Mouse (Mus musculus) midbrain, embryonic 13.5 days (tissue): ENCODE results near the gene Creb3l2. TPM values are rescaled to one million over a fixed set of nuclear protein-coding genes. Genes with fewer than 3 reads are reported as not detected.

Source experiments
- ATAC-seq: fragments of 200-750 bp; cut with Nextera tagmentation; 2 replicates; pipeline ENCODE4 v1.8.0; 2017; ENCODE audit warnings: mild to moderate bottlenecking, moderate TSS enrichment, moderate library complexity
- H3K27ac ChIP-seq: fragments of 300-500 bp; sonication (generic); 2 replicates; pipeline ENCODE4 v1.5.1; 2015; ENCODE audit warnings: inconsistent platforms, mild to moderate bottlenecking, moderate library complexity
- H3K27me3 ChIP-seq: fragments of 300-500 bp; sonication (generic); 2 replicates; pipeline ENCODE4 v1.6.1; 2015; ENCODE audit warnings: mild to moderate bottlenecking, inconsistent platforms
- H3K36me3 ChIP-seq: fragments of 300-500 bp; sonication (generic); 2 replicates; pipeline ENCODE4 v1.6.1; 2015; ENCODE audit warnings: mild to moderate bottlenecking, inconsistent platforms
- H3K4me1 ChIP-seq: fragments of 300-500 bp; sonication (generic); replicated peaks from 2 replicates; pipeline ENCODE4 v1.6.1; 2015; ENCODE audit warnings: inconsistent platforms
- H3K4me2 ChIP-seq: fragments of 300-500 bp; sonication (generic); replicated peaks from 2 replicates; pipeline ENCODE4 v1.6.1; 2015; ENCODE audit warnings: moderate library complexity, mild to moderate bottlenecking, inconsistent platforms
- H3K4me3 ChIP-seq: fragments of 300-500 bp; sonication (generic); replicated peaks from 2 replicates; pipeline ENCODE4 v1.5.1; 2015; ENCODE audit warnings: mild to moderate bottlenecking, inconsistent platforms
- H3K9ac ChIP-seq: fragments of 300-500 bp; sonication (generic); replicated peaks from 2 replicates; pipeline ENCODE4 v1.6.1; 2015; ENCODE audit warnings: mild to moderate bottlenecking, inconsistent platforms
- H3K9me3 ChIP-seq: fragments of 300-500 bp; sonication (generic); 2 replicates; pipeline ENCODE4 v1.6.1; 2016; ENCODE audit warnings: mild to moderate bottlenecking, inconsistent platforms
- whole genome bisulfite sequencing: fragments of 180-500 bp; shearing (Covaris S2); methylation state at CpG from one replicate; pipeline ENCODE4 v1.1.7; 2015; 5-methylcytosine and 5-hydroxymethylcytosine counted together
- polyA plus RNA-seq: library from polyadenylated mRNA; unstranded; fragments of >200 nt; fragmentation: Nextera tagmentation; extraction: Ambion mirVana; gene quantifications from 2 replicates; pipeline ENCODE4 v1.2.1, GENCODE M21; 2015

Gene Creb3l2
- polyA plus RNA-seq, 1 experiment from 2014 or later = 3.3 TPM

- no peak overlapping the region for H3K27ac ChIP-seq
- H3K27me3 ChIP-seq = peaks cover 11% of the 10 kb centered on the region
- 87% methylated on average over 1 of the region's 1 CpGs for WGBS
- no peak overlapping the region for H3K4me3 ChIP-seq
- no peak overlapping the region for H3K4me2 ChIP-seq
- no peak overlapping the region for H3K9ac ChIP-seq
- H3K9me3 ChIP-seq = no peaks in the 10 kb centered on the region
- H3K4me1 ChIP-seq = no peaks in the 10 kb centered on the region
- H3K36me3 ChIP-seq = no peaks in the 10 kb centered on the region
- no peak for ATAC-seq
Observed at GRCm38 (mm10) chr6:37306616-37307015, 135.3 kb downstream of the Creb3l2 start.

GRCm38 (mm10) chr6:37300492-37300891 is 141.5 kb downstream of the Creb3l2 start:
- Histone ChIP-seq H3K4me2 (peak overlapping the region; percentile 87), H3K36me3 (no peaks in the 10 kb centered on the region), H3K4me1 (peaks cover 46% of the 10 kb centered on the region), H3K9me3 (no peaks in the 10 kb centered on the region), H3K27me3 (peaks cover 22% of the 10 kb centered on the region), H3K27ac (peak overlapping the region; percentile 86; the same call in 1 of the 2 replicates), H3K9ac (peak overlapping the region; percentile 88), H3K4me3 (peak overlapping the region; percentile 82)
- 6% methylated on average over 13 of the region's 13 CpGs for WGBS
- peak; percentile 11; the same call in 1 of the 2 replicates for ATAC-seq

- H3K4me1 ChIP-seq = peaks cover 46% of the 10 kb centered on the region
- peak within 1 kb of the TSS; percentile 82 for H3K4me3 ChIP-seq
- peak within 1 kb of the TSS; percentile 87 for H3K4me2 ChIP-seq
- no peaks in the 10 kb centered on the region for H3K36me3 ChIP-seq
- peak within 1 kb of the TSS; percentile 86 for H3K27ac ChIP-seq
- no peaks in the 10 kb centered on the region for H3K9me3 ChIP-seq
- peak; percentile 95 for ATAC-seq
- under 1% methylated on average over 64 of the region's 65 CpGs for WGBS
- H3K9ac ChIP-seq = peak within 1 kb of the TSS; percentile 88
- H3K27me3 ChIP-seq = peaks cover 22% of the 10 kb centered on the region
Observed at GRCm38 (mm10) chr6:37299562-37300390, 142.2 kb downstream of the Creb3l2 start, which contains the start of gene Dgki. TSS of gene Dgki (minus strand) at chr6:37300184.

- peak overlapping the region; percentile 82 for H3K4me3 ChIP-seq
- WGBS = 35% methylated on average over 4 of the region's 4 CpGs
Observed at GRCm38 (mm10) chr6:37298982-37299381, 143.0 kb downstream of the Creb3l2 start.

GRCm38 (mm10) chr6:37297744-37298482 is 144.0 kb downstream of the Creb3l2 start:
- H3K4me2 ChIP-seq = peak overlapping the region; percentile 87
- no peaks in the 10 kb centered on the region for H3K36me3 ChIP-seq
- peaks cover 50% of the 10 kb centered on the region for H3K4me1 ChIP-seq
- 0 out of 2 replicates have a peak, but pooled peaks have one; percentile 8 for ATAC-seq
- no peaks in the 10 kb centered on the region for H3K9me3 ChIP-seq
- H3K27me3 ChIP-seq = peaks cover 17% of the 10 kb centered on the region
- peak overlapping the region; percentile 55 for H3K9ac ChIP-seq
- 34% methylated on average over 8 of the region's 8 CpGs for WGBS
- H3K27ac ChIP-seq = peak overlapping the region; percentile 16
- H3K4me3 ChIP-seq = peak overlapping the region; percentile 82

More at GRCm38 (mm10) chr6:37298982-37299381, 143.0 kb downstream of the Creb3l2 start:
- Histone ChIP-seq H3K27ac (no peak overlapping the region), H3K4me1 (peaks cover 46% of the 10 kb centered on the region), H3K4me2 (peak overlapping the region; percentile 87), H3K9me3 (no peaks in the 10 kb centered on the region), H3K9ac (peak overlapping the region; percentile 88), H3K36me3 (no peaks in the 10 kb centered on the region), H3K27me3 (peaks cover 22% of the 10 kb centered on the region)
- ATAC-seq = no peak

GRCm38 (mm10) chr6:37292068-37292467 is 149.9 kb downstream of the Creb3l2 start:
- Histone ChIP-seq H3K4me3 (no peak overlapping the region), H3K9ac (no peak overlapping the region), H3K4me2 (no peak overlapping the region), H3K9me3 (no peaks in the 10 kb centered on the region), H3K27ac (no peak overlapping the region), H3K36me3 (no peaks in the 10 kb centered on the region), H3K4me1 (peaks cover 17% of the 10 kb centered on the region), H3K27me3 (no peaks in the 10 kb centered on the region)
- ATAC-seq = no peak
- 77% methylated on average over 2 of the region's 2 CpGs for WGBS

GRCm38 (mm10) chr6:37291171-37291570 is 150.8 kb downstream of the Creb3l2 start:
- Histone ChIP-seq H3K27me3 (no peaks in the 10 kb centered on the region), H3K4me3 (no peak overlapping the region), H3K9ac (no peak overlapping the region), H3K9me3 (no peaks in the 10 kb centered on the region), H3K4me2 (no peak overlapping the region), H3K27ac (no peak overlapping the region), H3K4me1 (peaks cover 8% of the 10 kb centered on the region; the same call in 1 of the 2 replicates), H3K36me3 (peaks cover 4% of the 10 kb centered on the region; the same call in 1 of the 2 replicates)
- WGBS = 100% methylated on average over 1 of the region's 1 CpGs
- ATAC-seq = no peak

- H3K9ac ChIP-seq = no peak overlapping the region
- peaks cover 4% of the 10 kb centered on the region; the same call in 1 of the 2 replicates for H3K36me3 ChIP-seq
- no peak for ATAC-seq
- no peak overlapping the region for H3K4me2 ChIP-seq
- H3K9me3 ChIP-seq = no peaks in the 10 kb centered on the region
- 0 out of 2 replicates have a peak, but pooled peaks cover 4% of the 10 kb centered on the region for H3K4me1 ChIP-seq
- H3K4me3 ChIP-seq = no peak overlapping the region
- no peak overlapping the region for H3K27ac ChIP-seq
- WGBS = 96% methylated on average over 3 of the region's 3 CpGs
- no peaks in the 10 kb centered on the region for H3K27me3 ChIP-seq
Observed at GRCm38 (mm10) chr6:37290691-37291090, 151.3 kb downstream of the Creb3l2 start.

- Histone ChIP-seq H3K9me3 (no peaks in the 10 kb centered on the region), H3K36me3 (peaks cover 4% of the 10 kb centered on the region), H3K9ac (no peak overlapping the region), H3K4me1 (no peaks in the 10 kb centered on the region), H3K4me2 (no peak overlapping the region), H3K27ac (no peak overlapping the region), H3K4me3 (no peak overlapping the region), H3K27me3 (no peaks in the 10 kb centered on the region)
- ATAC-seq = no peak
- WGBS = 85% methylated on average over 4 of the region's 4 CpGs
Observed at GRCm38 (mm10) chr6:37286134-37286533, 155.8 kb downstream of the Creb3l2 start.

- Histone ChIP-seq H3K4me2 (no peak overlapping the region), H3K4me3 (no peak overlapping the region), H3K9me3 (no peaks in the 10 kb centered on the region), H3K27me3 (no peaks in the 10 kb centered on the region), H3K36me3 (peaks cover 4% of the 10 kb centered on the region), H3K9ac (no peak overlapping the region), H3K4me1 (no peaks in the 10 kb centered on the region), H3K27ac (no peak overlapping the region)
- 93% methylated on average over 9 of the region's 9 CpGs for WGBS
- no peak for ATAC-seq
Observed at GRCm38 (mm10) chr6:37284879-37285278, 157.1 kb downstream of the Creb3l2 start.

GRCm38 (mm10) chr6:37283336-37283735 is 158.6 kb downstream of the Creb3l2 start:
- Histone ChIP-seq H3K4me2 (no peak overlapping the region), H3K4me1 (no peaks in the 10 kb centered on the region), H3K27ac (no peak overlapping the region), H3K36me3 (peaks cover 4% of the 10 kb centered on the region), H3K9ac (no peak overlapping the region), H3K27me3 (no peaks in the 10 kb centered on the region), H3K4me3 (no peak overlapping the region), H3K9me3 (no peaks in the 10 kb centered on the region)
- WGBS = 84% methylated on average over 2 of the region's 2 CpGs
- no peak for ATAC-seq

GRCm38 (mm10) chr6:37282659-37283058 is 159.3 kb downstream of the Creb3l2 start:
- no peaks in the 10 kb centered on the region for H3K4me1 ChIP-seq
- no peak overlapping the region for H3K9ac ChIP-seq
- 64% methylated on average over 1 of the region's 1 CpGs for WGBS
- no peak for ATAC-seq
- no peaks in the 10 kb centered on the region for H3K27me3 ChIP-seq
- H3K4me3 ChIP-seq = no peak overlapping the region
- H3K9me3 ChIP-seq = no peaks in the 10 kb centered on the region
- H3K4me2 ChIP-seq = no peak overlapping the region
- H3K36me3 ChIP-seq = peaks cover 4% of the 10 kb centered on the region
- H3K27ac ChIP-seq = no peak overlapping the region
